Mouse (Mus musculus) stomach, postnatal 0 days (tissue): ENCODE measurements around the gene Zbed6. TPM values are rescaled to one million over a fixed set of nuclear protein-coding genes. Genes with fewer than 3 reads are reported as not detected.

ENCODE experiments used
- ATAC-seq: fragments of 200-750 bp; cut with Nextera tagmentation; 2 replicates; pipeline ENCODE4 v1.8.0; 2017; ENCODE audit not compliant: low FRiP score, low TSS enrichment
- DNase-seq: peaks from one replicate; pipeline ENCODE4 v3.0.0-alpha.2; 2016; ENCODE audit warnings: low spot score
- H3K27ac ChIP-seq: fragments of 300-500 bp; sonication (generic); replicated peaks from 2 replicates; pipeline ENCODE4 v1.5.1; 2014; ENCODE audit warnings: mild to moderate bottlenecking, control low read depth
- H3K27me3 ChIP-seq: fragments of 300-500 bp; sonication (generic); 2 replicates; pipeline ENCODE4 v1.6.1; 2014; ENCODE audit warnings: low read length; ENCODE audit not compliant: control insufficient read depth, insufficient read depth
- H3K36me3 ChIP-seq: fragments of 300-500 bp; sonication (generic); 2 replicates; pipeline ENCODE4 v1.6.1; 2014; ENCODE audit warnings: low read length, mixed read lengths; ENCODE audit not compliant: control insufficient read depth, insufficient read depth
- H3K4me1 ChIP-seq: fragments of 300-500 bp; sonication (generic); replicated peaks from 2 replicates; pipeline ENCODE4 v1.6.1; 2014; ENCODE audit warnings: antibody characterized with exemption; ENCODE audit not compliant: control insufficient read depth, insufficient read depth
- H3K4me2 ChIP-seq: fragments of 300-500 bp; sonication (generic); replicated peaks from 2 replicates; pipeline ENCODE4 v1.6.1; 2014; ENCODE audit warnings: low read depth, mild to moderate bottlenecking, control low read depth, moderate library complexity
- H3K4me3 ChIP-seq: fragments of 300-500 bp; sonication (generic); 2 replicates; pipeline ENCODE4 v1.5.1; 2014; ENCODE audit warnings: low read depth, low read length, control low read depth
- H3K9ac ChIP-seq: fragments of 300-500 bp; sonication (generic); 2 replicates; pipeline ENCODE4 v1.6.1; 2014; ENCODE audit warnings: mild to moderate bottlenecking, low read length, control low read depth, mixed read lengths
- H3K9me3 ChIP-seq: fragments of 300-500 bp; sonication (generic); 2 replicates; pipeline ENCODE4 v1.6.1; 2016; ENCODE audit warnings: low read length; ENCODE audit not compliant: control insufficient read depth
- CTCF ChIP-seq: IDR thresholded peaks from 2 replicates; pipeline ENCODE4 v1.5.1; 2016; ENCODE audit warnings: antibody characterized with exemption, low read depth, mild to moderate bottlenecking, moderate library complexity
- EP300 ChIP-seq: optimal IDR thresholded peaks from 2 replicates; pipeline ENCODE3; 2016; ENCODE audit warnings: antibody characterized with exemption
- WGBS: fragments of 180-500 bp; shearing (Covaris S2); extraction: QIAGEN DNeasy Blood & Tissue Kit; methylation state at CpG from one replicate; pipeline ENCODE4 v1.1.7; 2014; 5-methylcytosine and 5-hydroxymethylcytosine counted together
- polyA plus RNA-seq: library from polyadenylated mRNA; unstranded; fragments of >200 nt; fragmentation: Nextera tagmentation; extraction: Ambion mirVana; gene quantifications from 2 replicates; pipeline ENCODE4 v1.2.1, GENCODE M21; 2015

Zbed6 gene
- polyA plus RNA-seq, 1 experiment from 2014 or later = not detected

DNA sequence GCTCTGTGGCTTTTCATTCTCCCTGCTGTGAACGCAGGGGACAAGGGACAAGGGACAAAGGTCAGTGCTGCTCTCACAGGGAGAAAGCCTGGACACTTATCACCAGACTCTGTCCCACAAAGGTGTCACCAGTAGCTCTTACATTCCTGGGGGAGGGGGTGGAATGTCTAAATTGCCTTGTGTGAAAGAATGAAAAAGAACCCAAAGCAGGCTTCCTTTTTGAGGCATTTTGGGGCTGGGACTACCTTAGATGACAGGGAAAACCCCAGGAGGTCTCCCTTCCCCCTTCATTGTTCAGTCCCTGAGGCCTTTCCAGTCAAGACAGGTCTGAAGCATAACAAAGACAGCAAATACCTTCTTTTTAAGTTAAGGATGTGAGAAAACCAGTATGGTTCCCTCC, 33.6 kb upstream of the Zbed6 start:
- WGBS = 10% methylated on average over 1 of the region's 1 CpGs
- no peak for DNase-seq
- H3K9ac ChIP-seq = no peak overlapping the region
- H3K4me1 ChIP-seq = peaks cover 15% of the 10 kb centered on the region
- H3K4me3 ChIP-seq = no peak overlapping the region
- H3K27ac ChIP-seq = peak overlapping the region; percentile 83; the same call in 1 of the 2 replicates
- TF ChIP-seq EP300 (no peak), CTCF (no peak)
- peak; percentile 18; the same call in 1 of the 2 replicates for ATAC-seq
- H3K4me2 ChIP-seq = no peak overlapping the region
- no peaks in the 10 kb centered on the region for H3K9me3 ChIP-seq
- no peaks in the 10 kb centered on the region for H3K27me3 ChIP-seq
- H3K36me3 ChIP-seq = no peaks in the 10 kb centered on the region; the same call in 1 of the 2 replicates

DNA sequence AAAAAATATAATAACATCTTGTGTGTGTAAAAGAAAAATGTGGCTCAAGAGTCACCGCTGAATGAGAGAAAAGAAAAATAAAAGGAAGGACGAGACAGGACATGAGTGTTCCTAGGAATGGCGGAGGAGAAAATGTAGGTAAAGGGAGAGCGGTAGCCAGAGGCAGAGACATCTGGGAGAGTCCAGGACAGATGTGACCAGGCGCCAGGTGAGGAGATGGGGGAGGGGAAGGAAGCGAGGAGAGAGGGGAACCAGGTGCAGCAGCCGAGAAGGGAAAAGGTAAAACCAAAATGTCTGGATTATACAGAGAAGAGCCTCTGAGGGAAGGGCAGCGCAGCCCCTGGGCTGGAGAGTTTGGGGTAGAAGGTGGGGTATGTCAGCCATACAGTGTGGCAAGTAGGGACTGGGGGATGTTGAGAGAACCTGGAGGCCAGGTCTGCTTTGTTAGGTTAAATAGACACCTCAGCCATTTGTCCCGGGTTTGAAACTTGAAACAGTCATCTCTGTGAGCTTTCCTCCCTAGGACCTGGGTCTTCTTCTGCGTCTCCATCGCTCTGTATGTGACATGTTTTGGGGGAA, 32.9 kb upstream of the Zbed6 start:
- 69% methylated on average over 11 of the region's 11 CpGs for WGBS
- Histone ChIP-seq H3K9me3 (no peaks in the 10 kb centered on the region), H3K36me3 (no peaks in the 10 kb centered on the region; the same call in 1 of the 2 replicates), H3K27ac (peak overlapping the region; percentile 83; the same call in 1 of the 2 replicates), H3K4me1 (peaks cover 15% of the 10 kb centered on the region), H3K4me3 (no peak overlapping the region), H3K4me2 (no peak overlapping the region), H3K9ac (no peak overlapping the region), H3K27me3 (no peaks in the 10 kb centered on the region)
- ATAC-seq = no peak
- TF ChIP-seq EP300 (no peak), CTCF (no peak)
- DNase-seq = no peak

DNA sequence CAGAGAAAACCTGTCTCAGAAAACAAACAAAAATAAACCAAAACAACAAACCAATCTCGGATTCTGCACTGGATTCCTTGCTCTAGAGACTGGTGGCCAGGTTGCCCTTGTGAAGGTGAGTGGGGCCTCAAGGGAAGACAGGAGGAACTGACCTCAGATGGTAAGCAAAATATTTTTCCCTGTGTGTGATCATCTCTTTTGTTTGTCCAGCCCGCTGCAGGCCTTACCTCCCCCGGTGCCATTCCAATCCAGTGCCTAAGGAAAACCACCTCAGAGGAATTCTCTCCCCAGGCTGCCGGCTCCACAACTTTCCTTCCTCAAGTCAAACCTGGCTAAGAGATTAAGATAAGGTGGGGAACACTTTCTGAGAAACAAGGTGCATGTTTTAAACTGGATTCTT, 31.5 kb upstream of the Zbed6 start:
- TF ChIP-seq CTCF (no peak), EP300 (no peak)
- no peaks in the 10 kb centered on the region for H3K27me3 ChIP-seq
- H3K9ac ChIP-seq = no peak overlapping the region
- no peaks in the 10 kb centered on the region for H3K9me3 ChIP-seq
- ATAC-seq (no peak), DNase-seq (no peak)
- peaks cover 15% of the 10 kb centered on the region for H3K4me1 ChIP-seq
- no peak overlapping the region for H3K4me2 ChIP-seq
- H3K36me3 ChIP-seq = no peaks in the 10 kb centered on the region
- no peak overlapping the region for H3K27ac ChIP-seq
- H3K4me3 ChIP-seq = no peak overlapping the region
- WGBS = 51% methylated on average over 4 of the region's 4 CpGs

DNA sequence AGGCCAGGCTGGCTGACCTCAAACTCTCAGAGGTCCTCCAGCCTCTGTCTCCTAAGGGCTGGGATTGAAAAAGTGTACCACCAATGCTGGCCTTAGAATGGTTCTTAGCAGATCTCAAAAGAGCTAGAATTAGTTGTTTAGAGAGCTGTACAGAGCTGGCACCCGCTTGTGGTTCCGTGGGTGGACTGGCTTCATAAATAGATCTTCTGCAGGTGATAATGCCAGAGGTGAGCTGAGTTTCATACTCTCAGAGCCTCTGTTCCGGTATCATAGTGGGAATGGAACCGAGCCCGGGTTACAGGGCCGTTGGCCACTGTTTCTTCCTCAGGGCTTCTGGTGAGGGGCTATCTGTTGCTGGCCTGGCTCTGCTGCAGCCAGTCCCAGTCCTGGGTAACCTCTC, 30.4 kb upstream of the Zbed6 start:
- H3K27me3 ChIP-seq = no peaks in the 10 kb centered on the region
- peaks cover 13% of the 10 kb centered on the region for H3K4me1 ChIP-seq
- no peak overlapping the region for H3K9ac ChIP-seq
- ATAC-seq (no peak), DNase-seq (no peak)
- no peaks in the 10 kb centered on the region for H3K9me3 ChIP-seq
- TF ChIP-seq CTCF (no peak), EP300 (no peak)
- 93% methylated on average over 6 of the region's 6 CpGs for WGBS
- H3K36me3 ChIP-seq = no peaks in the 10 kb centered on the region
- no peak overlapping the region for H3K4me2 ChIP-seq
- H3K4me3 ChIP-seq = no peak overlapping the region
- no peak overlapping the region for H3K27ac ChIP-seq

DNA sequence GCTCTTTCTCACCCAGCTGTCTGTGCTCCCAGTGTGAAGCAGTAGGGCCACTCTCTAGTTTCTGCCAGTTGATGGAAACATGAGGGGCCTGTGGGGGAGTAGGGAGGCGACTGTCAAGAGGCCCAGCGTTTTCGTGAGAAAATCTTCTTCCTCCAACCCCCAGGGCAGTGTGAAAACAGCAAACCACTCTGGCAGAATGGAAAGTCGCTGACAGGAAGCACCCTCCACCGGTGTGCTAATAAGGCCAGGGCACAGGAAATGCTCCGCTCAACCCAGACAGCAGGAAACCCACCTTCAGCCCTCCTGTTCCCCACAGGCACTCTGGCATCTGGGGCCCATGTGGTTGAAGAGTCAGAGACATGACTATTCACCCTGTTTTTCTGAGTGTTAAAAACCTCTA, 29.2 kb upstream of the Zbed6 start, which contains the start of gene Lax1:
Lax1 (minus strand) TSS at position 212 of the 400 bp plus-strand sequence.
- no peak within 1 kb of the TSS for H3K4me2 ChIP-seq
- H3K9me3 ChIP-seq = no peaks in the 10 kb centered on the region
- no peaks in the 10 kb centered on the region for H3K36me3 ChIP-seq
- no peak within 1 kb of the TSS for H3K4me3 ChIP-seq
- DNase-seq (no peak), ATAC-seq (no peak)
- peaks cover 7% of the 10 kb centered on the region for H3K4me1 ChIP-seq
- no peak within 1 kb of the TSS for H3K9ac ChIP-seq
- TF ChIP-seq EP300 (no peak), CTCF (no peak)
- H3K27ac ChIP-seq = no peak within 1 kb of the TSS
- 39% methylated on average over 6 of the region's 6 CpGs for WGBS
- no peaks in the 10 kb centered on the region for H3K27me3 ChIP-seq

DNA sequence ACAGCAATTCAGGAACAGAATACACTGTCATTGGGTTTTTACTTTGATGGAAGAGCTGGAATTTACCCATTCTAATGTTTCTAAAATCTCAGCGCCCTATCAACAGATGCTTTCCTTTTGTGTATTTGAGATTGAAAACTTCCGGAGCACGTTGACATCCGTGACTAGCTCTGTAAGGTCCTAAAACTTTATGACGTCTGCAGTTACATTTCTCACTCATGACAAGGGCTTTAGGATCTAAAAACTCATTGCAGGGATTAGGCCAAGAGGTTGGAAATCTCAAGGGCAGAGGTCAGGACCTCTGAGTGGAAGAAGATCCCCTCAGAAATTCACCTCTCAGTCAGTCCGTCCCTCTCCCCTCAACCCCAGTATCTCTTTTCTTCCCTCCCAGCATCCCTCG, 27.6 kb upstream of the Zbed6 start:
- Histone ChIP-seq H3K4me1 (no peaks in the 10 kb centered on the region; the same call in 1 of the 2 replicates), H3K4me2 (no peak overlapping the region), H3K36me3 (no peaks in the 10 kb centered on the region), H3K27me3 (no peaks in the 10 kb centered on the region), H3K9me3 (no peaks in the 10 kb centered on the region), H3K4me3 (no peak overlapping the region), H3K27ac (no peak overlapping the region), H3K9ac (no peak overlapping the region)
- WGBS = 69% methylated on average over 7 of the region's 7 CpGs
- ATAC-seq (no peak), DNase-seq (no peak)
- TF ChIP-seq EP300 = no peak
- no peak for TF ChIP-seq CTCF
